Mouse (Mus musculus): ENCODE measurements at regions not wholly inside any gene's neighbourhood (a gene's known extent, or its start where the extent isn't known, plus 50 kb on each side); places are given as distances from the start of the nearest gene placed in this dataset.

- no peak for TF ChIP-seq CTCF (IDR thresholded peaks at IDR 0.05; ENCODE audit: extremely low read depth, insufficient read length, insufficient replicate concordance, low read depth, low read length)
- TF ChIP-seq POLR2A (IDR thresholded peaks at IDR 0.05; ENCODE audit: low read depth, low read length) = no peak
Observed at GRCm38 (mm10) chr2:72588814-72589213, 112.9 kb downstream of the Cdca7 start.

Data from small intestine, adult 2 months (tissue).